ENCODE assay signal across 12 mouse cellular contexts in genomic region chr5:74365984-74366709, GRCm38 (mm10).
A peak's percentile ranks its signal among the peaks of the same experiment; 100 is the strongest.
DNase-seq lines count a peak whose midpoint lies in the region; ATAC-seq and TF ChIP-seq lines count a peak whose summit lies in the region.
"Had no signal": no experiment of that assay in that cellular context is flagged by ENCODE, and none has a peak within 500 bp of the region (broad histone marks: within the 10 kb centered on the region; RNA-seq: fewer than 3 reads in every experiment).

No protein-coding gene starts in this region.

- no peak overlapping the region for H3K4me3 ChIP-seq in kidney, embryonic 14.5 days (ENCODE audit: low read length)
- H3K4me3 ChIP-seq in ES-E14 (ENCODE audit: insufficient read depth in 1 of 2, low read depth in 1 of 2, low read length in 2 of 2, poor library complexity in 1 of 2, severe bottlenecking in 1 of 2), result no peak overlapping the region
- no peak overlapping the region for H3K4me3 ChIP-seq in liver, embryonic 12.5 days
- H3K4me3 ChIP-seq: forebrain, embryonic 15.5 days; myocyte had no signal

- H3K27ac ChIP-seq in kidney, embryonic 14.5 days (ENCODE audit: low read depth, low read length), result 0 out of 2 replicates have a peak overlapping the region, but pooled peaks have one; percentile 42
- no peak overlapping the region for H3K27ac ChIP-seq in ES-E14 (ENCODE audit: insufficient read depth, low read depth, low read length, poor library complexity, severe bottlenecking)
- H3K27ac ChIP-seq in liver, embryonic 12.5 days, result no peak overlapping the region
- H3K27ac ChIP-seq: forebrain, embryonic 15.5 days had no signal

- no peaks in the 10 kb centered on the region for H3K9me3 ChIP-seq in kidney, embryonic 14.5 days (ENCODE audit: control insufficient read depth, low read length)
- no peaks in the 10 kb centered on the region for H3K9me3 ChIP-seq in ES-E14 (ENCODE audit: control insufficient read depth, insufficient read depth, low read depth, low read length)
- H3K9me3 ChIP-seq in liver, embryonic 12.5 days (replicated peaks), result no peaks in the 10 kb centered on the region
- H3K9me3 ChIP-seq: forebrain, embryonic 15.5 days had no signal

- H3K27me3 ChIP-seq in kidney, embryonic 14.5 days (ENCODE audit: control insufficient read depth, insufficient read depth, low read length), result no peaks in the 10 kb centered on the region
- no peaks in the 10 kb centered on the region for H3K27me3 ChIP-seq in liver, embryonic 12.5 days (replicated peaks)
- H3K27me3 ChIP-seq: forebrain, embryonic 15.5 days had no signal

- ATAC-seq in kidney, embryonic 14.5 days (ENCODE audit: low FRiP score, low TSS enrichment), result peak; percentile 74
- ATAC-seq in liver, embryonic 12.5 days, result peak; percentile 61
- ATAC-seq in frontal cortex, adult (ENCODE audit: low TSS enrichment), result no peak

- peaks cover 10% of the 10 kb centered on the region; the same call in 1 of the 2 replicates for H3K4me1 ChIP-seq in kidney, embryonic 14.5 days (ENCODE audit: control insufficient read depth, insufficient read depth, low read length)
- H3K4me1 ChIP-seq in ES-E14 (ENCODE audit: control insufficient read depth in 2 of 2, insufficient read depth in 2 of 2, low read length in 2 of 2, poor library complexity in 1 of 2), result no peaks in the 10 kb centered on the region
- peaks cover 11% of the 10 kb centered on the region for H3K4me1 ChIP-seq in liver, embryonic 12.5 days

- no peak overlapping the region for H3K9ac ChIP-seq in kidney, embryonic 14.5 days (ENCODE audit: low read depth, low read length)
- no peak overlapping the region for H3K9ac ChIP-seq in ES-E14 (ENCODE audit: insufficient read depth, low read depth, low read length, poor library complexity, severe bottlenecking)
- no peak overlapping the region for H3K9ac ChIP-seq in liver, embryonic 12.5 days
- H3K9ac ChIP-seq: forebrain, embryonic 15.5 days had no signal

- no peak overlapping the region for H3K4me2 ChIP-seq in kidney, embryonic 14.5 days (replicated peaks; ENCODE audit: low read depth, low read length)
- no peak overlapping the region for H3K4me2 ChIP-seq in liver, embryonic 12.5 days
- H3K4me2 ChIP-seq: forebrain, embryonic 15.5 days had no signal

- WGBS in kidney, embryonic 14.5 days, result 30% methylated on average over 4 of the region's 4 CpGs
- 48% methylated on average over 4 of the region's 4 CpGs for WGBS in liver, embryonic 12.5 days (ENCODE audit: insufficient replicate concordance)

- H3K36me3 ChIP-seq in kidney, embryonic 14.5 days (ENCODE audit: control insufficient read depth, insufficient read depth, low read length), result no peaks in the 10 kb centered on the region
- no peaks in the 10 kb centered on the region for H3K36me3 ChIP-seq in ES-E14 (ENCODE audit: control insufficient read depth, insufficient read depth, low read length, poor library complexity, severe bottlenecking)
- no peaks in the 10 kb centered on the region for H3K36me3 ChIP-seq in liver, embryonic 12.5 days
- H3K36me3 ChIP-seq: forebrain, embryonic 15.5 days had no signal

- in situ Hi-C loops in ES-E14 (cut with MboI; ENCODE audit: low sequenced_read_pairs in 2 of 2, unreplicated experiment in 2 of 2), result no loop called here

- no peak for DNase-seq in kidney, adult 18-20 months
- DNase-seq in ES-E14 (ENCODE audit: low read depth, low spot score) (no peak), adipocyte (ENCODE audit: low spot score) (peak; percentile 30)
- no peak for DNase-seq in right cerebral cortex, adult 18-20 months
- DNase-seq: cerebellum, adult 11 months; left cerebral cortex, postnatal 4 days; lung, postnatal 4 days had no signal

TF ChIP-seq in ES-E14, 5 proteins besides CTCF, POLR2A, EP300 and RAD21:
- TF ChIP-seq MAFK (IDR thresholded peaks at IDR 0.05; ENCODE audit: insufficient read depth, low read depth, low read length) (0 out of 2 replicates have a peak, but pooled peaks have one; percentile 25), ZNF384 (IDR thresholded peaks at IDR 0.05; ENCODE audit: low read depth, low read length) (no peak), HCFC1 (IDR thresholded peaks at IDR 0.05; ENCODE audit: borderline replicate concordance, insufficient read depth, low read length) (no peak)
